Mouse (Mus musculus): Measurements from ENCODE around the gene Ppfibp1. TPM values are rescaled to one million over a fixed set of nuclear protein-coding genes. Genes with fewer than 3 reads are reported as not detected.

Ppfibp1 gene
- total and polyA plus RNA-seq, 2 experiments from 2014 or later, result 39.5 to 43.0 TPM

GRCm38 (mm10) chr6:147075808-147076387 is 187.6 kb downstream of the Ppfibp1 start:
- ATAC-seq (ENCODE audit: insufficient read depth, low read depth), result no peak
- Histone ChIP-seq H3K9me3 (replicated peaks; ENCODE audit: control insufficient read depth, low read length) (no peaks in the 10 kb centered on the region), H3K4me1 (ENCODE audit: control insufficient read depth, insufficient read depth) (no peaks in the 10 kb centered on the region), H3K4me2 (ENCODE audit: low read depth, low read length) (no peak overlapping the region), H3K27ac (ENCODE audit: low read depth) (no peak overlapping the region), H3K27me3 (ENCODE audit: control insufficient read depth, insufficient read depth, low read length) (no peaks in the 10 kb centered on the region), H3K36me3 (replicated peaks; ENCODE audit: control insufficient read depth, insufficient read depth, low read length) (peaks cover 25% of the 10 kb centered on the region), H3K4me3 (ENCODE audit: low read depth, low read length) (no peak overlapping the region), H3K9ac (replicated peaks; ENCODE audit: low read depth, low read length) (no peak overlapping the region)
- TF ChIP-seq EP300 (IDR thresholded peaks at IDR 0.05; ENCODE audit: low read depth) (no peak), CTCF (IDR thresholded peaks at IDR 0.05; ENCODE audit: low read depth) (no peak)
- WGBS, result 47% methylated on average over 5 of the region's 5 CpGs
- DNase-seq (ENCODE audit: low spot score), result no peak

GRCm38 (mm10) chr6:147076878-147077277 is 188.6 kb downstream of the Ppfibp1 start:
- Histone ChIP-seq H3K4me2 (ENCODE audit: low read depth, low read length) (no peak overlapping the region), H3K27ac (ENCODE audit: low read depth) (no peak overlapping the region), H3K4me1 (ENCODE audit: control insufficient read depth, insufficient read depth) (no peaks in the 10 kb centered on the region), H3K9me3 (replicated peaks; ENCODE audit: control insufficient read depth, low read length) (no peaks in the 10 kb centered on the region), H3K9ac (replicated peaks; ENCODE audit: low read depth, low read length) (no peak overlapping the region), H3K36me3 (replicated peaks; ENCODE audit: control insufficient read depth, insufficient read depth, low read length) (peaks cover 16% of the 10 kb centered on the region), H3K27me3 (ENCODE audit: control insufficient read depth, insufficient read depth, low read length) (no peaks in the 10 kb centered on the region), H3K4me3 (ENCODE audit: low read depth, low read length) (no peak overlapping the region)
- no peak for TF ChIP-seq EP300 (IDR thresholded peaks at IDR 0.05; ENCODE audit: low read depth)
- TF ChIP-seq CTCF (IDR thresholded peaks at IDR 0.05; ENCODE audit: low read depth), result no peak
- ATAC-seq (ENCODE audit: insufficient read depth, low read depth) (no peak), DNase-seq (ENCODE audit: low spot score) (no peak)
- WGBS, result 86% methylated on average over 8 of the region's 8 CpGs

- no peaks in the 10 kb centered on the region for H3K9me3 ChIP-seq (replicated peaks; ENCODE audit: control insufficient read depth, low read length)
- no peak overlapping the region for H3K4me3 ChIP-seq (ENCODE audit: low read depth, low read length)
- H3K9ac ChIP-seq (replicated peaks; ENCODE audit: low read depth, low read length), result no peak overlapping the region
- H3K27ac ChIP-seq (ENCODE audit: low read depth), result no peak overlapping the region
- DNase-seq (ENCODE audit: low spot score) (no peak), ATAC-seq (ENCODE audit: insufficient read depth, low read depth) (no peak)
- H3K4me2 ChIP-seq (ENCODE audit: low read depth, low read length), result no peak overlapping the region
- peaks cover 7% of the 10 kb centered on the region; the same call in 1 of the 2 replicates for H3K36me3 ChIP-seq (replicated peaks; ENCODE audit: control insufficient read depth, insufficient read depth, low read length)
- H3K27me3 ChIP-seq (ENCODE audit: control insufficient read depth, insufficient read depth, low read length), result no peaks in the 10 kb centered on the region
- 88% methylated on average over 10 of the region's 10 CpGs for WGBS
- TF ChIP-seq CTCF (IDR thresholded peaks at IDR 0.05; ENCODE audit: low read depth) (no peak), EP300 (IDR thresholded peaks at IDR 0.05; ENCODE audit: low read depth) (no peak)
- no peaks in the 10 kb centered on the region for H3K4me1 ChIP-seq (ENCODE audit: control insufficient read depth, insufficient read depth)
Measured at GRCm38 (mm10) chr6:147079919-147080318, 191.6 kb downstream of the Ppfibp1 start.

Other genes starting within 250 kb of the Ppfibp1 start
- 85.9 and 86.8 TPM in 2 replicates for gene Med21, start 245.9 kb upstream of the Ppfibp1 start, total RNA-seq (2014; rRNA removed; ENCODE audit: low replicate concordance)
- 139 and 145 TPM in 2 replicates for gene Med21, start 245.9 kb upstream of the Ppfibp1 start, polyA plus RNA-seq (2015; fragmentation: Nextera tagmentation; extraction: Ambion mirVana)
- 39.5 and 41.7 TPM in 2 replicates for gene Tm7sf3, start 245.7 kb upstream of the Ppfibp1 start, total RNA-seq (2014; rRNA removed; ENCODE audit: low replicate concordance)
- 24.9 and 27.3 TPM in 2 replicates for gene Tm7sf3, start 245.7 kb upstream of the Ppfibp1 start, polyA plus RNA-seq (2015; fragmentation: Nextera tagmentation; extraction: Ambion mirVana)
- gene Stk38l, start 163.5 kb upstream of the Ppfibp1 start, total RNA-seq (2014; rRNA removed; ENCODE audit: low replicate concordance), result 9.9 and 13.4 TPM in 2 replicates
- gene Stk38l, start 163.5 kb upstream of the Ppfibp1 start, polyA plus RNA-seq (2015; fragmentation: Nextera tagmentation; extraction: Ambion mirVana), result 17.7 and 20.5 TPM in 2 replicates
- 3.2 TPM in 1 of 2 replicates, not detected in the other for gene Arntl2, start 92.4 kb upstream of the Ppfibp1 start, total RNA-seq (2014; rRNA removed; ENCODE audit: low replicate concordance)
- 1.8 and 3.1 TPM in 2 replicates for gene Arntl2, start 92.4 kb upstream of the Ppfibp1 start, polyA plus RNA-seq (2015; fragmentation: Nextera tagmentation; extraction: Ambion mirVana)
- not detected in 2 replicates for gene Smco2, start 38.4 kb upstream of the Ppfibp1 start, total RNA-seq (2014; rRNA removed; ENCODE audit: low replicate concordance)
- gene Smco2, start 38.4 kb upstream of the Ppfibp1 start, polyA plus RNA-seq (2015; fragmentation: Nextera tagmentation; extraction: Ambion mirVana), result 0.29 and 0.43 TPM in 2 replicates
- not detected in 2 replicates for gene 1700034J05Rik, start 65.9 kb downstream of the Ppfibp1 start, total RNA-seq (2014; rRNA removed; ENCODE audit: low replicate concordance)
- gene 1700034J05Rik, start 65.9 kb downstream of the Ppfibp1 start, polyA plus RNA-seq (2015; fragmentation: Nextera tagmentation; extraction: Ambion mirVana), result 0.07 TPM in 2 replicates
- gene Rep15, start 144.1 kb downstream of the Ppfibp1 start, total RNA-seq (2014; rRNA removed; ENCODE audit: low replicate concordance), result 0.97 TPM in 1 of 2 replicates, not detected in the other
- gene Rep15, start 144.1 kb downstream of the Ppfibp1 start, polyA plus RNA-seq (2015; fragmentation: Nextera tagmentation; extraction: Ambion mirVana), result 0.21 and 0.48 TPM in 2 replicates
- gene Mrps35, start 154.3 kb downstream of the Ppfibp1 start, total RNA-seq (2014; rRNA removed; ENCODE audit: low replicate concordance), result 17.6 and 24.2 TPM in 2 replicates
- gene Mrps35, start 154.3 kb downstream of the Ppfibp1 start, polyA plus RNA-seq (2015; fragmentation: Nextera tagmentation; extraction: Ambion mirVana), result 196 and 197 TPM in 2 replicates
- not detected in 2 replicates for gene Mansc4, start 198.5 kb downstream of the Ppfibp1 start, total RNA-seq (2014; rRNA removed; ENCODE audit: low replicate concordance)
- 0.14 and 0.30 TPM in 2 replicates for gene Mansc4, start 198.5 kb downstream of the Ppfibp1 start, polyA plus RNA-seq (2015; fragmentation: Nextera tagmentation; extraction: Ambion mirVana)
- 7.1 and 56.8 TPM in 2 replicates for gene Klhl42, start 202.9 kb downstream of the Ppfibp1 start, total RNA-seq (2014; rRNA removed; ENCODE audit: low replicate concordance)
- gene Klhl42, start 202.9 kb downstream of the Ppfibp1 start, polyA plus RNA-seq (2015; fragmentation: Nextera tagmentation; extraction: Ambion mirVana), result 2.1 and 2.2 TPM in 2 replicates

All from heart, postnatal 0 days (tissue).